Mouse (Mus musculus): ENCODE data around the gene Tada2a. TPM values are rescaled to one million over a fixed set of nuclear protein-coding genes. Genes with fewer than 3 reads are reported as not detected.
A peak's percentile ranks its signal among the peaks of the same experiment; 100 is the strongest.

Gene Tada2a
- 40.1 and 40.2 TPM in 2 replicates for polyA plus RNA-seq (2015; fragmentation: Nextera tagmentation; extraction: Ambion mirVana)

DNA sequence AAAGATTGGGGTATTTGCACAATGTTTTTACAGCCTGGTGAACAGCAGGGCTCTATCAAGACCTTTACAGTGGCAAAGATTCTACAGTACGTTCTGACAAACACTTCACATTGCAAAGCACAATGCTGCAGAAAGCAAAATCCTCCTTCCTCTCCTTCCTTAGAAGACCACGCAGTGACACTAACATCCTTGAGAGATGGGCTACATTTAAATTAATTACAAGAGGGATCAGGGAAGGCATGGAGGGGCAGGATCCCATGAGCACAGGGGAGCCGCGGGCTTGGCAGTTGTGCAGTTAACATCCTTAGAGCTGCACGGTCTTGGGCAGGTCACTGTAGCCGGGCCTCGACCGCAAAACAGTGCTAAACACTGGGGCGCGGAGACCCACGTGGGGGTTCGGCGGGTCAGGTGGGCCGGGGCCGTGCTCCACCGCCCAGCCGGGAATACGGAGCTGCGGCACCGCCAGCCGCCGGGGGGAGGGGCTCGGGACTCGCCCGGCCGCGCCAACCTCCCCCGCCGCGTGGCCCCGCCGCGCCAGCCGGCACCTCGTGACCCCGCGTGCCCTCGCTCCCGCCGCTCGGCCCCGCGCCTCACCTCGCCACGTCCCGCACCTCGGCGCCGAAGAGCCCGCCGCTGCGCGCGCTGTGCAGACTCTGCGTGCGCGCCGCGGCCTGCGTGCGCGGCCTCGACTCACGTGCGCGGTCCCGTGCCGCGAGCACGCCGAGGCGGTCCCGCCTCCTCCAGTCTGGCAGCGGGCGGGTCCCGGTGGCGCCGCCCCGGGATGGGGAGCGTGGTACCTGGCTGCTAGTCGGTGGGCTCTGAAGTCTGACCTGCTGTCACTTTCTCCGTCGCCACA lies at the start of gene Tada2a, which contains the start of gene Acaca:
Tada2a (minus strand) TSS at position 658 of the 856 bp plus-strand sequence.
Acaca (plus strand) TSS at position 730 of the 856 bp plus-strand sequence.
- H3K9ac ChIP-seq (replicated peaks; ENCODE audit: low read depth, low read length): peak within 1 kb of the TSS; percentile 87
- H3K27ac ChIP-seq (ENCODE audit: low read length): peak within 1 kb of the TSS; percentile 58
- peak within 1 kb of the TSS; percentile 84 for H3K4me3 ChIP-seq (replicated peaks; ENCODE audit: low read length)
- H3K27me3 ChIP-seq (replicated peaks; ENCODE audit: control insufficient read depth, insufficient read depth, low read length): no peaks in the 10 kb centered on the region
- WGBS: under 1% methylated on average over 64 of the region's 83 CpGs
- H3K9me3 ChIP-seq (ENCODE audit: control insufficient read depth, low read length): 0 out of 2 replicates have a peak, but pooled peaks cover 2% of the 10 kb centered on the region
- peak within 1 kb of the TSS; percentile 75 for H3K4me2 ChIP-seq (ENCODE audit: low read length)
- H3K4me1 ChIP-seq (replicated peaks; ENCODE audit: control insufficient read depth, insufficient read depth, low read length): peaks cover 13% of the 10 kb centered on the region
- H3K36me3 ChIP-seq (ENCODE audit: control insufficient read depth, insufficient read depth): no peaks in the 10 kb centered on the region
- ATAC-seq: peak; percentile 92

- H3K27me3 ChIP-seq (replicated peaks; ENCODE audit: control insufficient read depth, insufficient read depth, low read length): no peaks in the 10 kb centered on the region
- H3K4me3 ChIP-seq (replicated peaks; ENCODE audit: low read length): no peak overlapping the region; the same call in 1 of the 2 replicates
- no peaks in the 10 kb centered on the region for H3K9me3 ChIP-seq (ENCODE audit: control insufficient read depth, low read length)
- 40% methylated on average over 4 of the region's 4 CpGs for WGBS
- no peaks in the 10 kb centered on the region for H3K36me3 ChIP-seq (ENCODE audit: control insufficient read depth, insufficient read depth)
- no peak overlapping the region for H3K27ac ChIP-seq (ENCODE audit: low read length)
- H3K4me1 ChIP-seq (replicated peaks; ENCODE audit: control insufficient read depth, insufficient read depth, low read length): peaks cover 15% of the 10 kb centered on the region
- peak overlapping the region; percentile 85 for H3K4me2 ChIP-seq (ENCODE audit: low read length)
- H3K9ac ChIP-seq (replicated peaks; ENCODE audit: low read depth, low read length): no peak overlapping the region; the same call in 1 of the 2 replicates
- ATAC-seq: no peak
Observed at GRCm38 (mm10) chr11:84178571-84178970, 49.2 kb upstream of the Tada2a start.

GRCm38 (mm10) chr11:84172539-84173435 lies 43.4 kb upstream of the Tada2a start:
- Histone ChIP-seq H3K27me3 (replicated peaks; ENCODE audit: control insufficient read depth, insufficient read depth, low read length) (no peaks in the 10 kb centered on the region; the same call in 1 of the 2 replicates), H3K27ac (ENCODE audit: low read length) (no peak overlapping the region), H3K4me1 (replicated peaks; ENCODE audit: control insufficient read depth, insufficient read depth, low read length) (no peaks in the 10 kb centered on the region), H3K4me2 (ENCODE audit: low read length) (no peak overlapping the region), H3K4me3 (replicated peaks; ENCODE audit: low read length) (no peak overlapping the region), H3K36me3 (ENCODE audit: control insufficient read depth, insufficient read depth) (no peaks in the 10 kb centered on the region), H3K9me3 (ENCODE audit: control insufficient read depth, low read length) (no peaks in the 10 kb centered on the region), H3K9ac (replicated peaks; ENCODE audit: low read depth, low read length) (no peak overlapping the region)
- WGBS: 60% methylated on average over 11 of the region's 11 CpGs
- no peak for ATAC-seq

DNA sequence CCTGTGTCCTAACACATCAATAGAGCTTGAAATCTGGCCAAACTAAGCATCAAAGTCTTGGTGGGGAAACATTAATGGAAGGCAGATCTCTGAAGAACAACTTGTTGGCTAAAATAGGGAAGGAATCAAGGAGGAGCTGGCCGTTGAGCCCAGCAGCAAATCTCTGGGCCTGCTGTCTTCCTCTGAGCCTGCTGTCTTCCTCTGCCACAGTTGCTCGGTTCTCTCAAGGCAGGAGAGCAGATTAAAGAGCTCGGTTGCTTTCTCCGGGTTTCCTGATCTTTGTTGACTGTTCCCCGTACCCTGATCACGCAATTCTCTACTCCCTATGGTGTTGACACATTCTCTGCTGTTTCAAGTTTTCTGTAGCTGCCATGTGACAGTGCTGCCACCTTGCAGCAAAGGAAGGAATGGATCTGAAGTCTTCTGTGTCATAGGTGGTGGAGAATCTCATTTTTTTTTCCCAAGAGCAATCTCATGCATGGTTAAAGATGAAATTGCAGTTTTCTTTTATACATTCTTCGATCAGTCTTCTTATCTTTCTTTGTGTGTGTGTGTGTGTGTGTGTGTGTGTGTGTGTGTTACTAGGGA lies 39.4 kb upstream of the Tada2a start:
- H3K9ac ChIP-seq (replicated peaks; ENCODE audit: low read depth, low read length): no peak overlapping the region
- H3K9me3 ChIP-seq (ENCODE audit: control insufficient read depth, low read length): no peaks in the 10 kb centered on the region
- ATAC-seq: no peak
- no peaks in the 10 kb centered on the region for H3K4me1 ChIP-seq (replicated peaks; ENCODE audit: control insufficient read depth, insufficient read depth, low read length)
- WGBS: 30% methylated on average over 7 of the region's 7 CpGs
- 0 out of 2 replicates have a peak overlapping the region, but pooled peaks have one; percentile 12 for H3K4me2 ChIP-seq (ENCODE audit: low read length)
- no peaks in the 10 kb centered on the region; the same call in 1 of the 2 replicates for H3K27me3 ChIP-seq (replicated peaks; ENCODE audit: control insufficient read depth, insufficient read depth, low read length)
- no peaks in the 10 kb centered on the region for H3K36me3 ChIP-seq (ENCODE audit: control insufficient read depth, insufficient read depth)
- H3K27ac ChIP-seq (ENCODE audit: low read length): no peak overlapping the region
- no peak overlapping the region for H3K4me3 ChIP-seq (replicated peaks; ENCODE audit: low read length)

DNA sequence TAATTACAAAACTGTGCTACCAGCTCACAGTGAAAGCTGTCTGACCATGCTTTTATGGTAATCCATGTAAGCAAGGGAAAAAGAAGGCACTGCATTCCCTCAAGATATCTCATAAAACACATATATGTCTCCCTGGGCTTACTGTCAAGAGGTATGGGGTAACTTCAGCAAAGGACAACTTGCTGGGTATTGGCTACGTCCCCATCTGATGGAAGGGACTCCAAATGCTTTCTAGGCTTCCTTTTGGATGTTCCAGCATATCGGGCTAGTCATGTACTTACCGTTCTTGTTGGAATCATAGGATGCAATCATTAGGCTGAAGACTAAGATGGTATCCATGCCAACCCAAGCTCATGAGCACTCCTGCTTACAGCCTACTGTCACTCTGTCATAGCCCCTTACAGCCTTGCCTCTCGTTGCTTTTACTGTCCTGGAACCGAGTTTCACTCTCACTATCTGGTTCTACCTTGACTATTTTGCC lies 37.7 kb upstream of the Tada2a start, which contains the start of gene Gm11437:
Gm11437 (minus strand) TSS at position 431 of the 481 bp plus-strand sequence.
- H3K36me3 ChIP-seq (ENCODE audit: control insufficient read depth, insufficient read depth): no peaks in the 10 kb centered on the region
- H3K27ac ChIP-seq (ENCODE audit: low read length): no peak within 1 kb of the TSS
- H3K4me1 ChIP-seq (replicated peaks; ENCODE audit: control insufficient read depth, insufficient read depth, low read length): no peaks in the 10 kb centered on the region
- H3K27me3 ChIP-seq (replicated peaks; ENCODE audit: control insufficient read depth, insufficient read depth, low read length): no peaks in the 10 kb centered on the region; the same call in 1 of the 2 replicates
- no peak within 1 kb of the TSS for H3K9ac ChIP-seq (replicated peaks; ENCODE audit: low read depth, low read length)
- H3K4me3 ChIP-seq (replicated peaks; ENCODE audit: low read length): no peak within 1 kb of the TSS
- H3K4me2 ChIP-seq (ENCODE audit: low read length): no peak within 1 kb of the TSS
- ATAC-seq: no peak
- H3K9me3 ChIP-seq (ENCODE audit: control insufficient read depth, low read length): no peaks in the 10 kb centered on the region
- WGBS: 82% methylated on average over 5 of the region's 5 CpGs

GRCm38 (mm10) chr11:84164561-84164960 lies 35.2 kb upstream of the Tada2a start:
- 77% methylated on average over 4 of the region's 4 CpGs for WGBS
- Histone ChIP-seq H3K9me3 (ENCODE audit: control insufficient read depth, low read length) (no peaks in the 10 kb centered on the region), H3K4me1 (replicated peaks; ENCODE audit: control insufficient read depth, insufficient read depth, low read length) (no peaks in the 10 kb centered on the region)

GRCm38 (mm10) chr11:84164123-84164522 lies 34.7 kb upstream of the Tada2a start:
- WGBS: 92% methylated on average over 6 of the region's 6 CpGs
- no peak overlapping the region for H3K4me3 ChIP-seq (replicated peaks; ENCODE audit: low read length)
- H3K27ac ChIP-seq (ENCODE audit: low read length): no peak overlapping the region
- no peaks in the 10 kb centered on the region for H3K36me3 ChIP-seq (ENCODE audit: control insufficient read depth, insufficient read depth)
- no peak overlapping the region for H3K9ac ChIP-seq (replicated peaks; ENCODE audit: low read depth, low read length)
- H3K9me3 ChIP-seq (ENCODE audit: control insufficient read depth, low read length): no peaks in the 10 kb centered on the region
- no peaks in the 10 kb centered on the region for H3K4me1 ChIP-seq (replicated peaks; ENCODE audit: control insufficient read depth, insufficient read depth, low read length)
- H3K4me2 ChIP-seq (ENCODE audit: low read length): no peak overlapping the region
- no peak for ATAC-seq
- no peaks in the 10 kb centered on the region for H3K27me3 ChIP-seq (replicated peaks; ENCODE audit: control insufficient read depth, insufficient read depth, low read length)

More at GRCm38 (mm10) chr11:84164561-84164960, 35.2 kb upstream of the Tada2a start:
- ATAC-seq: no peak
- Histone ChIP-seq H3K4me2 (ENCODE audit: low read length) (no peak overlapping the region), H3K4me3 (replicated peaks; ENCODE audit: low read length) (no peak overlapping the region), H3K27me3 (replicated peaks; ENCODE audit: control insufficient read depth, insufficient read depth, low read length) (no peaks in the 10 kb centered on the region; the same call in 1 of the 2 replicates), H3K9ac (replicated peaks; ENCODE audit: low read depth, low read length) (no peak overlapping the region), H3K36me3 (ENCODE audit: control insufficient read depth, insufficient read depth) (no peaks in the 10 kb centered on the region), H3K27ac (ENCODE audit: low read length) (no peak overlapping the region)

DNA sequence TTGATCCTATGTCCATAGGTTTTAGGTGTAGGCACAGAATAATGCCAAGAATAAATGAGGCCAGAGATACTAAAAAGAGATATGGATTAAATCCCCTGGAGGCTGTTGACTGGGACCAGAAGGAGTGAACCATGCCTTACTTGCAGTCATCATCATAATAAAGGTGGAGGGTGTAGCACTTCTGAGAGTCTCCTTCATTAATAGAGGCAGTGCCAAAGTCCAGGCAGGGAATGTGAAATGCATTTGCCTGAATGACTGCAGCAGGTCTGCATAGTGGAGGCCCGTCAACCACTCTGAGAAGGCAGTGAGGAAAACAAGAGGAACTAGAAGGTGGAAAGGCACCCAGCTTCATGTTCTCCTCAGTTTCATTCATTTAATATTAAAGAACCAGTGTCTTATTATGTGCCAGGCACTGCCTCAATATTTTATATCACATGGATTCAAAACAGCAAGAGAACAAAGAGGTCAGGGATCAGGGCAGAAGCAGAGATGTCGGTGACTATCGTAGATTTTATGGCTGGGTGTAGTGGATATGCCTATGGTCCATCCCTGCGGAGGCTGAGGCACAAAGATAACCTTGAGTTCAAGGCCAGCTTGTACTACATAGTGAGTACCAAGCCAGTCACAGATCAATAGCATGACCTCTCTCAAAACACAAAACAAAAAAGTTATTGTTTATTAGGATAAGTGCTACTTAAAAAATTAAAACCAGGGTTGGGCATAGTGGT lies 27.3 kb upstream of the Tada2a start:
- H3K4me3 ChIP-seq (replicated peaks; ENCODE audit: low read length): no peak overlapping the region
- no peak overlapping the region for H3K27ac ChIP-seq (ENCODE audit: low read length)
- H3K9ac ChIP-seq (replicated peaks; ENCODE audit: low read depth, low read length): no peak overlapping the region
- no peaks in the 10 kb centered on the region for H3K36me3 ChIP-seq (ENCODE audit: control insufficient read depth, insufficient read depth)
- no peaks in the 10 kb centered on the region for H3K9me3 ChIP-seq (ENCODE audit: control insufficient read depth, low read length)
- WGBS: 90% methylated on average over 4 of the region's 4 CpGs
- ATAC-seq: no peak
- H3K4me2 ChIP-seq (ENCODE audit: low read length): no peak overlapping the region
- no peaks in the 10 kb centered on the region for H3K4me1 ChIP-seq (replicated peaks; ENCODE audit: control insufficient read depth, insufficient read depth, low read length)
- H3K27me3 ChIP-seq (replicated peaks; ENCODE audit: control insufficient read depth, insufficient read depth, low read length): no peaks in the 10 kb centered on the region
